Mouse (Mus musculus): ENCODE data around the gene Fam222b.

Gene Fam222b

DNA sequence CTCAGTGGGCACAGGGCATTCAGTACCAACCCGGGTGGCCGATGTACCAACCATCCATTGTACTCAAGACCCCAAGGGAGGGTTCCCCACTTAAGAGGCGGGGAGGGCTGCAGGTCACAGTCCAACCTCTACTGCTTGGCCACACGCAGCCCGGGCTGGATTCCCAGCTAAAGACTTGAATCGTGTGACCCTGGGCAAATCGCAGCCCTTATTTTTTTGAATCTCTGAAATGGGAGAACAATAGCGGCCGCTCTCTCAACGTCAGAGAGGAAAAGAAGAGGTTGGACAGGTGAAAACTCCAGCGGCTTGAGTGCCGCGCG lies 70.1 kb downstream of the Fam222b start:
- DNase-seq (ENCODE audit: low read depth, low spot score) = no peak

DNA sequence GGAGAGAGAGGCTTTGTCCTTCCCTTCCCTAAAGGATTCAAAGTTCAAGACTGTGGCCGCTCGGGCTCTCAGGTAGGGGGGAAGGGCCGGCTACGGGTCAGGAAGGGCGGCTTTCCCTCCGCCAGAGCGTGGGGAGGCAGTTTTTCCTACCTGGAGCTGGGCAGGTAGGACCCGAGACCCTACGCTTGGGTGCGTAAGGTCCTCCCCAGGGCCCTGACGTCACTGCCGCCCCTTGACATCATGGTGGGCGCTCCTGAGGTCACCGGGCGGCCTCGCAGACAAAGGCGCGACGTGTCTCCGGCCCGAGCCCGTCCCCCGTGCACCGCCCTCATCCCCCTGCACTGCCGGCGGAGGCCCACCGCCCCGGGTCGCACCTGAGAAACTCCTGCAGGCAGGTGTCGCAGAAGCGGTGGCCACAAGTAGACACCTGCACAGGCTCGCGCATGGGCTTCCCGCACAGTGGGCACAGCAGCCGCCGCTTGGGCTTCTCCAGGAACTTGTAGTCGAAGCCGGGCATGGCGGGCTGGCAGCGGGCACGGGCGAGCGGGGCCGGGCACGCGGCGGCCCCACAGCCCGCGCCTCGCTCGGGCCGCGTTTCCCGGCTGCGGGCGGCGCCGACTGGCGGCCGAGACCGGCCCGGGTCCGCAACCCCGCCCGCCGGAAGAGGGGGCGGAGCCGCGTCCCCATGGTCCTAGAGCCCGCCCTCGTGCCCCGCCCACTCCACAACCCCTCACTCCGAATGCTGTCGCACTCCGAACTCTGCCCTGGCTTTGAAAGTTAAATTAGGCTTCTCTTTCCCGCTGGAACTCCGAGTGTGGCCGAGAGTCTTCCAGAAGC lies 70.7 kb downstream of the Fam222b start, which contains the start of gene Traf4:
Gene Traf4, minus strand, starts transcription at position 666 of the 837 bp plus-strand sequence.
- peak; percentile 66 for DNase-seq (ENCODE audit: low read depth, low spot score)

DNA sequence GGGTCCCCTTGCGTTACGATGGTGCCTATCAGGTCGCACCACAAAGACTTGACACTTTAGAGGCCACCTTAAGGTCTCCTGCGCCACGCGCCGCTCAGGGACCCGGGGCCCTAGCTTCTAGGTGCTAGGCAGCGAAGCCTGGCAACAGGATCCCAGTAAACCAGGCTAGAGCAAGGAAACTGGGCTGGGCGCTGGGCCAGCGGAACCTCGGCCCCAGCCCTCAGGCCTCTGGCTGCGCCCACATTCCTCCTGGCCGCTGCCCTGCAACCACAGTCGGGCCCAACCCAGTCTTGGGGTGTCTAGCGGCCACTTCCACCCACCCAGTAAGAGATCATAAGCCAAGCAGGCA lies 71.3 kb downstream of the Fam222b start:
- no peak for DNase-seq (ENCODE audit: low read depth, low spot score)

DNA sequence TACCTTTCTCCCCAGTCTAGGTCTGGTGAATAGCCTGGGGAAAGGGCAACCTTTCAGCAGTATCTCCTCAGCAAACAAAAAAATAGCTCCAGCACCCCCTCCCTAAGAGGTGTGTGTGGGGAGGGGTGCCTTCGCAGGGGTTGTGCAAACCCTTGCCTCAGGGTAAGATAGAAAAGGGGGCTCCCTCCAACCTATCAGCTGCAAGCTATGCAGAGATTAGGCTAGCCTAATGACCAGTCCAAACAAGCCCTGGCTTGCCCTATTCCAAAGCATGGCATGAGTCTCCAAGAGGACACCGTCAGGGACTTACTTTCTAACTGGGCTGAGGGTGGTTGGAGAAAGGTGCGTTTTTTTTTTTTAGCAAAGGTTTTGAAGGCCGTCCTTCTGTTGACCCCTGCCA lies 71.7 kb downstream of the Fam222b start:
- DNase-seq (ENCODE audit: low read depth, low spot score) = no peak

DNA sequence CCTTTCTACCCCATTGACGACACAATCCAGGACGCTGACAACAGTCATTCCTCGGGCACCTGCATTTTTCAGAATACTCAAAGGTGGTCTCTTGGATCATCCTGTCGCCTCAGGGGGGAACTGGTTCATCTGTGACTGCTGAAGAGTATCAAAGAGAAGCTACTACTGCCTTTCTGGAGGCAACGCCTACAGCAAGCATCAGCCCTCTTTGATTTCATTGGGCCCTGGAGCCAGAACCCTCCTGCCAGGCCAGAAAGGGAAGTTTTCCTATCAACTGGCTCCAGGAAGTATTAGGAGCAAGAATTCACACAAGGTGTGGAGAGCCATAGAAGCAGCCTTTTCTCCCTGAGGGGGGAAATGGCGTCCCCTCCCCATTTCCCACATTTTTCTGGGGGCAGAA lies 72.2 kb downstream of the Fam222b start:
- DNase-seq (ENCODE audit: low read depth, low spot score) = no peak

GRCm38 (mm10) chr11:78167257-78167959 lies 72.9 kb downstream of the Fam222b start:
- DNase-seq (ENCODE audit: low read depth, low spot score) = no peak

- no peak for DNase-seq (ENCODE audit: low read depth, low spot score)
These were observed 74.3 kb downstream of the Fam222b start for GRCm38 (mm10) chr11:78168541-78169468.

- DNase-seq (ENCODE audit: low read depth, low spot score) = no peak
These were observed 75.8 kb downstream of the Fam222b start for GRCm38 (mm10) chr11:78170306-78170705.

- no peak for DNase-seq (ENCODE audit: low read depth, low spot score)
These were observed 76.9 kb downstream of the Fam222b start for GRCm38 (mm10) chr11:78171328-78171727.

GRCm38 (mm10) chr11:78172034-78172747 lies 77.7 kb downstream of the Fam222b start:
- no peak for DNase-seq (ENCODE audit: low read depth, low spot score)

GRCm38 (mm10) chr11:78172748-78173383 lies 78.4 kb downstream of the Fam222b start:
- DNase-seq (ENCODE audit: low read depth, low spot score) = no peak

GRCm38 (mm10) chr11:78174506-78174905 lies 80.0 kb downstream of the Fam222b start:
- no peak for DNase-seq (ENCODE audit: low read depth, low spot score)

- DNase-seq (ENCODE audit: low read depth, low spot score) = no peak
These were observed 81.4 kb downstream of the Fam222b start for GRCm38 (mm10) chr11:78175771-78176401.

GRCm38 (mm10) chr11:78176402-78176862 lies 82.0 kb downstream of the Fam222b start, which contains the start of the genes Nek8 and Tlcd1:
Gene Nek8 (minus strand): TSS chr11:78176675.
Gene Tlcd1 (plus strand): TSS chr11:78176711.
- peak; percentile 59 for DNase-seq (ENCODE audit: low read depth, low spot score)

- no peak for DNase-seq (ENCODE audit: low read depth, low spot score)
These were observed 82.5 kb downstream of the Fam222b start for GRCm38 (mm10) chr11:78176905-78177331.

- DNase-seq (ENCODE audit: low read depth, low spot score) = no peak
These were observed 83.0 kb downstream of the Fam222b start for GRCm38 (mm10) chr11:78177437-78177836.

DNA sequence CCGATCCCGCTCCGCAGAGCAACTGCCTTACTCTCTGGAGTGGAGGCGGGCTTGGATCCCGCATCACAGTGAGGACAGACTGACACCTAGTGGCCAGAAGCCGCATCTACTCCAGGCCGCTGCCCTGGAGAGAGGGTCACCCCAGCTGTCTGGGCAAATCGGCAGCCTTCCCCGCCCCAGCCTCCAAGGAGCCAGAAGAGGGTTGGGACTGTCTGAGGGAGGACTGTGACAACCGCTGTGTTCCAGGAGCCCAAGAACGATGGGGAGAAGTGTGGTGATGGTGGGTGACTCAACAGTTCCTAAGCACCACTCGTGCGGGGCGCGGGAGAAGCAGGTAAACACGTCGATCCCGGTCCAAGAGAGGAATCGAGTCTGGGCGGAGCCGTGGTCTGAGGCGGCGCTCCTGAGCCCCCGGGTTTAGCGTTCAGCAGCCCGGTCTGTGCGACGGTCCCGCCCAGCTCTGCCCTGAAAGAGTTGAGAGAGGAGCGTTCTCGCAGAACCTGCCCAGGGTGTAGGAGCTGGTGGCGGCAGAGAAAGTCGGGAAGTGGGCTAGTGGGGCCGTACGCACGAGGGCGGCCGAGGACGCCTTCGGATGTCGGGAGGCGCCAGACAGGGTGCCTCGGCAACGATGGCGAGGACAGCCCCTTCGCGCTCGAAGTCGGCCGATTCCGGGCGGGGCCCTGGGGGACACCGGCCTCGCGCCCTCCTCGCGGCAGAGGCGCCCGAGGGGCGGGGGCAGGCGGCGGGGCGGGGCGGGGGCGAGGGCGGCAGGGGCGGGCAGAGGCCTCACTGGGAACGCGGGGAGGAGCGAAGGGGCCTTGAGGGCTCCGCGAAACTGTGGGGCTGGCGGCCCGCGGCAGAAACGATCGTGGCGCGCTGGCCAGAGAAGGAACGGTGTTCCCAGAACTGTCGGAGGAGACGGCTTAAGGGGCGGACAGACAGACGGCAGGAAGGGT lies 83.7 kb downstream of the Fam222b start:
- DNase-seq (ENCODE audit: low read depth, low spot score) = peak; percentile 88

- no peak for DNase-seq (ENCODE audit: low read depth, low spot score)
These were observed 84.5 kb downstream of the Fam222b start for GRCm38 (mm10) chr11:78178859-78179437.

All from retina, postnatal 7 days (tissue).